Mouse (Mus musculus) MEL (cell line): Measurements from ENCODE around the gene Itsn2. TPM values are rescaled to one million over a fixed set of nuclear protein-coding genes. Genes with fewer than 3 reads are reported as not detected.

Source experiments
- DNase-seq: peaks from one replicate; pipeline ENCODE4 v3.0.0; 2011; ENCODE audit warnings: low read depth, low spot score
- H3K27ac ChIP-seq: 2 replicates; pipeline ENCODE4 v1.5.1; 2012; ENCODE audit warnings: low read depth, mild to moderate bottlenecking, control low read depth, low read length, moderate library complexity; ENCODE audit not compliant: control insufficient read depth
- H3K27me3 ChIP-seq, 2 experiments: fragments of 150-350 bp in 1 of 2; sonication (generic) in 1 of 2; 2 replicates each; pipeline ENCODE4 v1.6.1; 2012; ENCODE audit warnings: low read length in 2 of 2, mild to moderate bottlenecking in 2 of 2, improper control_type of control experiment in 1 of 2, moderate library complexity in 1 of 2; ENCODE audit not compliant: insufficient read depth in 2 of 2, control insufficient read depth in 1 of 2
- H3K36me3 ChIP-seq, 2 experiments: 2 replicates each; pipeline ENCODE4 v1.6.1; 2012 to 2014; ENCODE audit warnings: low read length in 2 of 2, improper control_type of control experiment in 1 of 2, inconsistent platforms in 1 of 2, mild to moderate bottlenecking in 1 of 2; ENCODE audit not compliant: insufficient read depth in 2 of 2, control insufficient read depth in 1 of 2
- H3K4me1 ChIP-seq, 2 experiments: fragments of 150-350 bp in 1 of 2; sonication (generic) in 1 of 2; 2 replicates each; pipeline ENCODE4 v1.6.1; 2012; ENCODE audit warnings: low read length in 2 of 2, improper control_type of control experiment in 1 of 2, mild to moderate bottlenecking in 1 of 2; ENCODE audit not compliant: insufficient read depth in 2 of 2, control insufficient read depth in 1 of 2
- H3K4me3 ChIP-seq, 2 experiments: fragments of 150-350 bp in 1 of 2; sonication (generic) in 1 of 2; 2 replicates each; pipeline ENCODE4 v1.5.1; 2012; ENCODE audit warnings: low read depth in 2 of 2, low read length in 2 of 2, mild to moderate bottlenecking in 2 of 2, moderate library complexity in 2 of 2, control low read depth in 1 of 2, improper control_type of control experiment in 1 of 2; ENCODE audit not compliant: control insufficient read depth in 1 of 2, insufficient read depth in 1 of 2
- H3K79me2 ChIP-seq: 2 replicates; pipeline ENCODE4 v1.6.1; 2012; ENCODE audit warnings: mild to moderate bottlenecking, low read length, moderate library complexity; ENCODE audit not compliant: control insufficient read depth, poor library complexity, insufficient read depth
- H3K9ac ChIP-seq: 2 replicates; pipeline ENCODE4 v1.6.1; 2012; ENCODE audit warnings: low read depth, mild to moderate bottlenecking, control low read depth, low read length, moderate library complexity; ENCODE audit not compliant: control insufficient read depth, poor library complexity, severe bottlenecking
- H3K9me3 ChIP-seq: fragments of 150-350 bp; sonication (generic); replicated peaks from 2 replicates; pipeline ENCODE4 v1.6.1; 2012; ENCODE audit warnings: mild to moderate bottlenecking, low read length, improper control_type of control experiment, moderate library complexity; ENCODE audit not compliant: insufficient read depth
- BHLHE40 ChIP-seq: IDR thresholded peaks from 2 replicates; pipeline ENCODE4 v1.6.1; 2012; ENCODE audit warnings: low read depth, mild to moderate bottlenecking, inconsistent platforms, low read length, improper control_type of control experiment, borderline replicate concordance
- CHD1 ChIP-seq: IDR thresholded peaks from 2 replicates; pipeline ENCODE4 v1.6.1; 2012; ENCODE audit warnings: low read depth, mild to moderate bottlenecking, inconsistent platforms, low read length, improper control_type of control experiment
- CTCF ChIP-seq, 3 experiments: IDR thresholded peaks in 2 of 3; conservative IDR thresholded peaks in 1 of 3; 2 replicates each; pipeline ENCODE4 v1.5.1; 2011 to 2012; ENCODE audit warnings: low read length in 3 of 3, low read depth in 2 of 3, mild to moderate bottlenecking in 2 of 3, improper control_type of control experiment in 1 of 3, inconsistent platforms in 1 of 3, mixed read lengths in 1 of 3, moderate library complexity in 1 of 3; ENCODE audit not compliant: control insufficient read depth in 1 of 3, insufficient read depth in 1 of 3, poor library complexity in 1 of 3, severe bottlenecking in 1 of 3
- E2F4 ChIP-seq: IDR thresholded peaks from 2 replicates; pipeline ENCODE4 v1.6.1; 2011; ENCODE audit warnings: low read depth, low read length, improper control_type of control experiment, borderline replicate concordance
- EP300 ChIP-seq, 2 experiments: IDR thresholded peaks; 2 replicates each; pipeline ENCODE4 v1.6.1; 2011; ENCODE audit warnings: improper control_type of control experiment in 2 of 2, low read length in 2 of 2, low read depth in 1 of 2, mild to moderate bottlenecking in 1 of 2
- ETS1 ChIP-seq: IDR thresholded peaks from 2 replicates; pipeline ENCODE4 v1.6.1; 2012; ENCODE audit warnings: low read depth, mild to moderate bottlenecking, inconsistent platforms, low read length, improper control_type of control experiment, moderate library complexity
- HCFC1 ChIP-seq: IDR thresholded peaks from 2 replicates; pipeline ENCODE4 v1.6.1; 2012; ENCODE audit warnings: low read depth, mild to moderate bottlenecking, inconsistent platforms, low read length, improper control_type of control experiment, moderate library complexity
- JUND ChIP-seq: IDR thresholded peaks from 2 replicates; pipeline ENCODE4 v1.6.1; 2011; ENCODE audit warnings: low read depth, mild to moderate bottlenecking, improper control_type of control experiment, low read length
- KAT2A ChIP-seq: conservative IDR thresholded peaks from 2 replicates; pipeline ENCODE4 v1.6.1; 2012; ENCODE audit warnings: low read depth, low read length, improper control_type of control experiment, inconsistent platforms
- MAX ChIP-seq: IDR thresholded peaks from 2 replicates; pipeline ENCODE4 v1.6.1; 2011; ENCODE audit warnings: low read length, improper control_type of control experiment
- MYC ChIP-seq: IDR thresholded peaks from 2 replicates; pipeline ENCODE4 v1.6.1; 2011; ENCODE audit warnings: low read depth, mild to moderate bottlenecking, low read length, improper control_type of control experiment, moderate library complexity
- POLR2A ChIP-seq, 2 experiments: IDR thresholded peaks; 2 replicates each; pipeline ENCODE4 v1.6.1; 2011 to 2012; ENCODE audit warnings: low read length in 2 of 2, mild to moderate bottlenecking in 2 of 2, control low read depth in 1 of 2, improper control_type of control experiment in 1 of 2, low read depth in 1 of 2, moderate library complexity in 1 of 2; ENCODE audit not compliant: control insufficient read depth in 1 of 2, insufficient read depth in 1 of 2, poor library complexity in 1 of 2
- POLR2AphosphoS5 ChIP-seq: IDR thresholded peaks from 2 replicates; pipeline ENCODE4 v1.6.1; 2012; ENCODE audit warnings: low read depth, borderline replicate concordance, mild to moderate bottlenecking, inconsistent platforms, low read length, moderate library complexity, mixed read lengths
- RAD21 ChIP-seq: IDR thresholded peaks from 2 replicates; pipeline ENCODE4 v1.6.1; 2011; ENCODE audit warnings: mild to moderate bottlenecking, low read depth, low read length, improper control_type of control experiment
- SMC3 ChIP-seq: IDR thresholded peaks from 2 replicates; pipeline ENCODE4 v1.6.1; 2011; ENCODE audit warnings: low read depth, low read length, improper control_type of control experiment
- TAL1 ChIP-seq: IDR thresholded peaks from 2 replicates; pipeline ENCODE4 v1.6.1; 2012; ENCODE audit warnings: mild to moderate bottlenecking, inconsistent platforms, low read length, moderate library complexity, mixed read lengths
- TCF12 ChIP-seq: IDR thresholded peaks from 2 replicates; pipeline ENCODE4 v1.6.1; 2014; ENCODE audit warnings: low read depth, mild to moderate bottlenecking, inconsistent platforms, low read length, improper control_type of control experiment, moderate library complexity
- UBTF ChIP-seq: IDR thresholded peaks from 2 replicates; pipeline ENCODE4 v1.6.1; 2012; ENCODE audit warnings: low read depth, mild to moderate bottlenecking, inconsistent platforms, low read length, improper control_type of control experiment, moderate library complexity, borderline replicate concordance; ENCODE audit not compliant: insufficient read depth
- ZMIZ1 ChIP-seq: IDR thresholded peaks from 2 replicates; pipeline ENCODE4 v1.6.1; 2012; ENCODE audit warnings: low read depth, mild to moderate bottlenecking, inconsistent platforms, low read length, improper control_type of control experiment, moderate library complexity
- polyA plus RNA-seq, 2 experiments: library from polyadenylated mRNA; stranded (reverse) in 1 of 2; unstranded in 1 of 2; fragments of >175 nt in 1 of 2; fragments of >200 nt in 1 of 2; gene quantifications; 2 replicates each; pipeline versions ENCODE4 v1.2.1 to v1.2.4; 2012; ENCODE audit warnings: low replicate concordance in 2 of 2, low read depth in 1 of 2; ENCODE audit not compliant: insufficient read length in 2 of 2, insufficient read depth in 1 of 2, missing spikeins in 1 of 2
- total RNA-seq: library from RNA; depleted of rRNA; stranded (reverse); fragments of 300-350 nt; gene quantifications from 2 replicates; pipeline ENCODE4 v1.2.3, GENCODE M21; 2012

The Itsn2 gene
- total and polyA plus RNA-seq, 3 experiments: 40.1 to 218 (median 47.5) TPM

- Histone ChIP-seq H3K27ac (no peak overlapping the region), H3K4me1 (peaks cover 12 to 15% of the 10 kb centered on the region in 2 experiments), H3K79me2 (no peaks in the 10 kb centered on the region), H3K9me3 (no peaks in the 10 kb centered on the region), H3K27me3 (no peaks in the 10 kb centered on the region), H3K4me3 (no peak overlapping the region), H3K36me3 (peaks cover 0 to 22% of the 10 kb centered on the region in 2 experiments; a peak in 3 of 4 replicates)
- no peak for DNase-seq
- no peak for TF ChIP-seq E2F4
- no peak for TF ChIP-seq CTCF (IDR thresholded peaks at IDR 0.05 in 2 of 3, conservative IDR thresholded peaks at IDR 0.05 in 1 of 3; ENCODE audit: control insufficient read depth in 1 of 3, insufficient read depth in 1 of 3, low read depth in 2 of 3, low read length in 3 of 3, poor library complexity in 1 of 3, severe bottlenecking in 1 of 3)
- TF ChIP-seq HCFC1: no peak
- TF ChIP-seq ZMIZ1: no peak
- no peak for TF ChIP-seq CHD1
- no peak for TF ChIP-seq BHLHE40
- TF ChIP-seq POLR2AphosphoS5: no peak
- no peak for TF ChIP-seq MYC
- TF ChIP-seq POLR2A (IDR thresholded peaks at IDR 0.05; ENCODE audit: control insufficient read depth in 1 of 2, insufficient read depth in 1 of 2, low read depth in 1 of 2, low read length in 2 of 2, poor library complexity in 1 of 2): no peak
- no peak for TF ChIP-seq UBTF
- TF ChIP-seq RAD21: no peak
- no peak for TF ChIP-seq MAX
- no peak for TF ChIP-seq JUND
- TF ChIP-seq, all 39 proteins: peak for 0
- no peak overlapping the region for H3K9ac ChIP-seq
Observed at GRCm38 (mm10) chr12:4685441-4685840, 93.0 kb downstream of the Itsn2 start.

GRCm38 (mm10) chr12:4688386-4688785, 95.9 kb downstream of the Itsn2 start:
- H3K4me3 ChIP-seq: no peak overlapping the region
- no peaks in the 10 kb centered on the region for H3K79me2 ChIP-seq
- H3K27me3 ChIP-seq: no peaks in the 10 kb centered on the region
- H3K36me3 ChIP-seq: peaks cover 0 to 5% of the 10 kb centered on the region in 2 experiments; a peak in 2 of 4 replicates
- TF ChIP-seq TCF12: no peak
- TF ChIP-seq E2F4: no peak
- TF ChIP-seq EP300 (IDR thresholded peaks at IDR 0.05; ENCODE audit: low read depth in 1 of 2, low read length in 2 of 2): no peak
- TF ChIP-seq KAT2A: no peak
- TF ChIP-seq TAL1: no peak
- no peak for TF ChIP-seq ETS1
- TF ChIP-seq SMC3: no peak
- TF ChIP-seq MYC: no peak
- TF ChIP-seq, all 39 proteins: peak for 0
- peaks cover 0 to 3% of the 10 kb centered on the region in 2 experiments; a peak in 1 of 4 replicates for H3K4me1 ChIP-seq
- no peaks in the 10 kb centered on the region for H3K9me3 ChIP-seq
- DNase-seq: no peak
- H3K27ac ChIP-seq: no peak overlapping the region
- no peak overlapping the region for H3K9ac ChIP-seq
